Mouse (Mus musculus): ENCODE measurements around the gene Filip1.

- TF ChIP-seq CTCF (IDR thresholded peaks at IDR 0.05; ENCODE audit: extremely low read depth, insufficient read length, insufficient replicate concordance, low read depth, low read length) (no peak), POLR2A (IDR thresholded peaks at IDR 0.05; ENCODE audit: low read depth, low read length) (no peak)
These were observed 170.6 kb downstream of the Filip1 start for GRCm38 (mm10) chr9:79842028-79842427.
